Mouse (Mus musculus) heart, embryonic 12.5 days (tissue): ENCODE results near the gene Lad1. TPM values are rescaled to one million over a fixed set of nuclear protein-coding genes. Genes with fewer than 3 reads are reported as not detected.
A peak's percentile ranks its signal among the peaks of the same experiment; 100 is the strongest.

Experiments
- ATAC-seq: fragments of 200-750 bp; cut with Nextera tagmentation; 2 replicates; pipeline ENCODE4 v1.8.0; 2017; ENCODE audit warnings: moderate TSS enrichment, moderate library complexity; ENCODE audit not compliant: insufficient number of reproducible peaks, low FRiP score
- H3K27ac ChIP-seq: fragments of 300-500 bp; sonication (generic); 2 replicates; pipeline ENCODE4 v1.5.1; 2016; ENCODE audit warnings: mild to moderate bottlenecking, moderate library complexity; ENCODE audit not compliant: poor library complexity, severe bottlenecking
- H3K27me3 ChIP-seq: fragments of 300-500 bp; sonication (generic); replicated peaks from 2 replicates; pipeline ENCODE4 v1.6.1; 2016; ENCODE audit warnings: mild to moderate bottlenecking, moderate library complexity
- H3K36me3 ChIP-seq: fragments of 300-500 bp; sonication (generic); 2 replicates; pipeline ENCODE4 v1.6.1; 2016; ENCODE audit warnings: mild to moderate bottlenecking, moderate library complexity
- H3K4me1 ChIP-seq: fragments of 300-500 bp; sonication (generic); replicated peaks from 2 replicates; pipeline ENCODE4 v1.6.1; 2016; ENCODE audit warnings: mild to moderate bottlenecking
- H3K4me2 ChIP-seq: fragments of 300-500 bp; sonication (generic); 2 replicates; pipeline ENCODE4 v1.6.1; 2016; ENCODE audit warnings: mild to moderate bottlenecking, moderate library complexity
- H3K4me3 ChIP-seq: fragments of 300-500 bp; sonication (generic); 2 replicates; pipeline ENCODE4 v1.5.1; 2016; ENCODE audit warnings: mild to moderate bottlenecking
- H3K9ac ChIP-seq: fragments of 300-500 bp; sonication (generic); 2 replicates; pipeline ENCODE4 v1.6.1; 2016; ENCODE audit warnings: mild to moderate bottlenecking, moderate library complexity
- H3K9me3 ChIP-seq: fragments of 300-500 bp; sonication (generic); replicated peaks from 2 replicates; pipeline ENCODE4 v1.6.1; 2016; ENCODE audit warnings: mild to moderate bottlenecking, moderate library complexity
- WGBS: fragments of 180-500 bp; shearing (Covaris S2); methylation state at CpG from one replicate; pipeline ENCODE4 v1.1.7; 2016; 5-methylcytosine and 5-hydroxymethylcytosine counted together
- polyA plus RNA-seq: library from polyadenylated mRNA; unstranded; fragments of >200 nt; fragmentation: Nextera tagmentation; extraction: Ambion mirVana; gene quantifications from 2 replicates; pipeline ENCODE4 v1.2.1, GENCODE M21; 2016

Lad1 gene
- polyA plus RNA-seq, 1 experiment from 2014 or later: 3.3 TPM

DNA sequence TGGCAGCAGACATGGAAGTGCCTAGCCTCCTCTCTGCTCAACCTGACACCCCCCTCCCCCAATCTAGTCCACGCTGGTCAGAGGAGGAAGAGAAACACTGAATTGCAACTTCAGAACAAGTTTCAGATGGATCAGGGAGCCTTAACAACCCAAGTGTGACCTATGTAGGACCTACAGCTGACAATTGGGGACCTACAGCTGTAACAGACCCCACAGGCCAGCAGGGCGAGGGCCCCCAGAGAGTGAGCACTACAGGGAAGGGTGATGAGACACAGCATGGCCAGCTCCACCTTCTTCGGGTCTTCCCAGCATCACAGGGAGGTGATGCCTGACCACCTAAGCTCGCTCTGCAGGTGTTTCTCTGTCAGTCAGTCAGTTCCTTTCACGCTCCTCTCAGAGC lies 42.7 kb downstream of the Lad1 start:
- WGBS: 77% methylated on average over 5 of the region's 5 CpGs
- Histone ChIP-seq H3K27ac (peak overlapping the region; percentile 67), H3K4me1 (peaks cover 42% of the 10 kb centered on the region), H3K9ac (no peak overlapping the region), H3K9me3 (no peaks in the 10 kb centered on the region), H3K36me3 (no peaks in the 10 kb centered on the region), H3K4me2 (no peak overlapping the region), H3K4me3 (no peak overlapping the region), H3K27me3 (peaks cover 3% of the 10 kb centered on the region; the same call in 1 of the 2 replicates)
- ATAC-seq: no peak

DNA sequence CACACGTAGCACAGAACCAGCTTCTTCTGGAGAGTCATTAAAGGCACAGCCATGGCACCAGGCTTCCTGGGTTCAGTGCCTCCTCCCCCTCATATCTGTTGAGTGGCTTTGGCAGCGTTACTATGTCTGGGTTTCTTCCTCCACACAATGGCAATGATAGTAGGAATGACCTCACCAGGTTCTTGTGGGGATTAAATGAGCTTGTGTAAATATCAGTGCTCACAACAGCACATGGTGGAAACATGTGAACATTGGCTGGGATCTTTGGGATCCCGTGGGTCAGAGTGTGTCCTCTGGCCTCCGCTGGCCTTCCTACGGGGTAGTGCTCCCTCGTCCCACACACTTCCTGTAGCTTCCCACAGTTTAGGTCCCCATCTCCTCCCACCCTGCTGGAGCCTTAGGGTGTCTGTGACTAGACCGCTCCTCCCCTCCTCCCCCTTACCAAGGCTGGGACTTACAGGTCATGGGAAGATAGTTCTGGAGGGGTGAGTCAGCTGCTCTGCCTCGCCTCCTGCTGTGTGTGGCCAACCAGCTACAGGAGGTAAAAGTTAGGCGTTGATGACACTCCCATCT lies 43.7 kb downstream of the Lad1 start:
- H3K9ac ChIP-seq: no peak overlapping the region
- WGBS: 37% methylated on average over 9 of the region's 9 CpGs
- H3K36me3 ChIP-seq: no peaks in the 10 kb centered on the region
- H3K27ac ChIP-seq: peak overlapping the region; percentile 67
- H3K27me3 ChIP-seq: peaks cover 13% of the 10 kb centered on the region
- H3K4me2 ChIP-seq: no peak overlapping the region
- peak; percentile 65 for ATAC-seq
- no peaks in the 10 kb centered on the region for H3K9me3 ChIP-seq
- H3K4me3 ChIP-seq: no peak overlapping the region
- peaks cover 34% of the 10 kb centered on the region for H3K4me1 ChIP-seq

DNA sequence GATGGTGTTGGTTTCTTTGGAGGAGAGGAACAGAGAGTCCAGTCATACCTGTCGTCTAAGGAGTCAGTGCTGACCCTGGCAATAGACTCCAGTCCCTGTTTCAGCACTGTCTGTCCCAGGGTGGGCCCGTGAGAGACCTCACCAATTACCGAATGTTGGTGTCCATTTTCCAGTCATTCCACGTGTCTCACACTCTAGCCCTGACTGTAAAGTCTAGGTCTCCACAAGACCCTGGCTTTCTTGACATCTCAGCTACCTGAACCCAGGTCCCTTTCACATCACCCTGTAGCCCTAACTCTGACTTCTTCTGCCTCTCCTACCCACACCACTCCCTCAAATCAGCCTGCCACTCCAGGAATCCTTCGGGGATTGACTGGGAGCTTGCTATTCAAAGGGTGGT lies 44.2 kb downstream of the Lad1 start:
- no peaks in the 10 kb centered on the region for H3K36me3 ChIP-seq
- no peak overlapping the region for H3K9ac ChIP-seq
- 73% methylated on average over 5 of the region's 5 CpGs for WGBS
- no peaks in the 10 kb centered on the region for H3K9me3 ChIP-seq
- peak overlapping the region; percentile 67 for H3K27ac ChIP-seq
- H3K4me2 ChIP-seq: no peak overlapping the region
- peaks cover 31% of the 10 kb centered on the region for H3K4me1 ChIP-seq
- H3K4me3 ChIP-seq: no peak overlapping the region
- no peak for ATAC-seq
- peaks cover 13% of the 10 kb centered on the region for H3K27me3 ChIP-seq

DNA sequence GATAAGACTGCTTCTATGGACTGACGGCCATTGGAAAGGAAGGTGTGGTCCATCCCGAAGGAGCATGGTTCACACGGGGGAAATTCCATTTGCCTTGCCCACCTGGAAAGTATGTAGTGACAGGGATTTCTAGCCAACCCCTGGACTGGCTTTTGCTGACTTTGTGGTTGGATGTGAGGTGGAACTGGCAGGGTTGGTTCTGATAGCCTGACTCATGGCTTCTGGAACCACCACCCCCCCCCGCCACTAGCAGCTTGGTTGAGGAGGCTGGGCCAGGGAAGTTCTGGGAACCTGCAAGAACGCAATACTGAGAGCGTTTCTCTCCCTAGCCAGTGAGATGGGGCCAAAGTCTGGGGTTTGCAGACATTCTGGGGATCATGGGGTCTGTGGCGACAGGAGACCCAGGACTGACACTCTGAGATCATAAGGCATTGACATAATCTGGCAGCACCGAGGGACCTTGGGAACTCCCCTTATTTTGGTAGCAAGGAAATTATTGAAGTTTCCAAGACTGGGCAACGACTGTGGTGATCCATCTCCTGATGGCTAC lies 45.5 kb downstream of the Lad1 start:
- peaks cover 31% of the 10 kb centered on the region for H3K4me1 ChIP-seq
- H3K36me3 ChIP-seq: no peaks in the 10 kb centered on the region
- ATAC-seq: no peak
- no peak overlapping the region for H3K27ac ChIP-seq
- 65% methylated on average over 9 of the region's 9 CpGs for WGBS
- no peak overlapping the region for H3K4me3 ChIP-seq
- H3K9me3 ChIP-seq: no peaks in the 10 kb centered on the region
- peaks cover 13% of the 10 kb centered on the region for H3K27me3 ChIP-seq
- H3K9ac ChIP-seq: no peak overlapping the region
- H3K4me2 ChIP-seq: no peak overlapping the region

DNA sequence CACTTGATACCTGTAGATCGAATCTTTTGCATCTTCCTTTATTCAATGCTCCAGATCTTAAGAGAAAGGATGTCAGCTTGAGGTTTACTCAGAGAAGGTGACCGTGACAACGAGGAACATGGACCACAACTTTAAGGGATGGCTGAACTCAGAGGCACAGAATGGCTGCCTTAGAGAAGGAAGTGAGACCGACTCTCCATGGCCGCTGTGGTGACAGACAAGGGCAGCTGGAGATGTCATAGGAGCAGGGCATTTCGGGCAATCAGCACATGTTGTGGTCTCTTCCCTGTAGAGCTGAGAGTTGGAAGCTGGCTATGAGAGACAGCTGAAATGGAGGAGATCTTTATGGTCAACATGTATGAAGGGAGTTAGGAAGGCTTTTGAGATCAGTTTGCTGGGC lies 46.4 kb downstream of the Lad1 start:
- H3K27ac ChIP-seq: no peak overlapping the region
- no peaks in the 10 kb centered on the region for H3K36me3 ChIP-seq
- no peak overlapping the region for H3K4me2 ChIP-seq
- no peaks in the 10 kb centered on the region for H3K9me3 ChIP-seq
- WGBS: 79% methylated on average over 6 of the region's 6 CpGs
- H3K9ac ChIP-seq: no peak overlapping the region
- H3K4me1 ChIP-seq: peaks cover 31% of the 10 kb centered on the region
- H3K4me3 ChIP-seq: no peak overlapping the region
- peaks cover 13% of the 10 kb centered on the region for H3K27me3 ChIP-seq
- no peak for ATAC-seq

- no peaks in the 10 kb centered on the region for H3K36me3 ChIP-seq
- peaks cover 31% of the 10 kb centered on the region for H3K4me1 ChIP-seq
- H3K9me3 ChIP-seq: no peaks in the 10 kb centered on the region
- WGBS: 48% methylated on average over 19 of the region's 19 CpGs
- peak; percentile 55; the same call in 1 of the 2 replicates for ATAC-seq
- H3K4me3 ChIP-seq: no peak overlapping the region
- H3K27ac ChIP-seq: no peak overlapping the region
- no peak overlapping the region for H3K4me2 ChIP-seq
- no peak overlapping the region for H3K9ac ChIP-seq
- peaks cover 14% of the 10 kb centered on the region for H3K27me3 ChIP-seq
Measured at GRCm38 (mm10) chr1:135865518-135866194, 47.3 kb downstream of the Lad1 start.

DNA sequence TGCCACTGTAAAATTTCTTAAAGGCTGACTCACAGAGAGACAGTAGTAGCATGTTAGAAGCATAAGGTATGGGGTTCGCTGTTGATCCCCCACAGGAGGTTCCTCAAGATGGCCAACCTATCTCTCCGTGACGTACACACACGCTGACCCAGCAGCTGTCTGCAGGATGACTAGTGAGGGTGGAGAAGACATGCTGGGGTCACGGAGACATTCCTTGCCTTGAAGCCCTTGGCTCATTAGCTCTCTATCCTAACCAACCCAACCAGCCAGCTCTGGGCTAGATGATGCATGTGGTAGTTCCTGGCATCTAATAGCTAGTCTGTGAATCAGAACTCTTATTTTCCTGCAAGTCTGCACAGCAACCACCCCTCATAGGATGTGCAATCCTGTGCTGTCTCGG lies 50.2 kb downstream of the Lad1 start:
- Histone ChIP-seq H3K9ac (no peak overlapping the region), H3K4me2 (no peak overlapping the region), H3K9me3 (no peaks in the 10 kb centered on the region), H3K27me3 (peaks cover 23% of the 10 kb centered on the region), H3K36me3 (no peaks in the 10 kb centered on the region), H3K4me1 (peaks cover 4% of the 10 kb centered on the region; the same call in 1 of the 2 replicates), H3K4me3 (no peak overlapping the region), H3K27ac (no peak overlapping the region)
- WGBS: 79% methylated on average over 6 of the region's 6 CpGs
- ATAC-seq: no peak

DNA sequence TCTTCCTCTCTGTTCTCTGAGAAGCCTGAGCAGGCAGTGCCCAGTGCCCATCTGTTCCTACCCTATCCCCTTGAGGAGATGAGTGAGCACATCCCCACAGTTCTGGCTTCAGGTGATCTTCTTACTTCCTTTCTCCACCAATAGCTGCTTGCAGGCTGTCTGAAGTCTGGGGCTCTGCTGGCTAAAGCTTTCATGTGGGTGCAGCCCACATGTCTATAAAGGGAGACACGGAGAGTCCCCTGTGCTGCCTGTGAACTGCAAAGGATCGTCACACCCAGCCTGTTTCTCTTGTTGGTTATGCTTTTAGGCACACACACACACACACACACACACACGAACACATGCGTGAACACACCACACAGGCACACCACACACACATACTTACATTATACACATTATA lies 54.6 kb downstream of the Lad1 start:
- Histone ChIP-seq H3K27ac (no peak overlapping the region), H3K36me3 (no peaks in the 10 kb centered on the region)

DNA sequence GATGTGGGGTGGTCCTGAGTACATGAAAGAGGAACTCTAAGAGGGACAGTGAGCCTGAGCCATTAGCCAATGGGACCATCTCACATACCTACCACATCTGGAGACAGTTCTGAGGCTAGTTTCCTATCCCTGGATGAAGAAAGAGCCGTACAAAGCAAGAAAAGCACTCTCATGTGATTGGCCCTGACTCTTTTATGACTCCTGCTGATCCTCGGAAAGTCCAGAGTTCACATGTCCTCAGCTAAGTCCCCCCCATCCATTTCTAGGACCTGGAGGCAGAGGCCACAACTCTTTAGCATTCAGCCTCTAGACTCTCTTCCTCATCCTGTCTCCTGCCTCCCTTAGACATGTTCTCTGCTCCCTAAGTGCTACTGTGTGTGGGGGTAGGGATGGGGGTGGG lies 58.9 kb downstream of the Lad1 start:
- H3K4me2 ChIP-seq: no peak overlapping the region
- WGBS: 81% methylated on average over 2 of the region's 2 CpGs
- no peaks in the 10 kb centered on the region for H3K9me3 ChIP-seq
- H3K36me3 ChIP-seq: no peaks in the 10 kb centered on the region
- no peak overlapping the region for H3K4me3 ChIP-seq
- H3K27ac ChIP-seq: no peak overlapping the region
- no peaks in the 10 kb centered on the region for H3K4me1 ChIP-seq
- no peak for ATAC-seq
- no peak overlapping the region for H3K9ac ChIP-seq
- H3K27me3 ChIP-seq: peaks cover 13% of the 10 kb centered on the region; the same call in 1 of the 2 replicates

More for the DNA sequence above, 54.6 kb downstream of the Lad1 start:
- H3K4me3 ChIP-seq: no peak overlapping the region
- no peak overlapping the region for H3K4me2 ChIP-seq
- no peak overlapping the region for H3K9ac ChIP-seq
- H3K4me1 ChIP-seq: no peaks in the 10 kb centered on the region
- peaks cover 19% of the 10 kb centered on the region for H3K27me3 ChIP-seq
- no peak for ATAC-seq
- 81% methylated on average over 4 of the region's 4 CpGs for WGBS
- H3K9me3 ChIP-seq: no peaks in the 10 kb centered on the region

GRCm38 (mm10) chr1:135882385-135883109 lies 64.1 kb downstream of the Lad1 start:
- no peak overlapping the region for H3K4me3 ChIP-seq
- H3K36me3 ChIP-seq: no peaks in the 10 kb centered on the region
- 66% methylated on average over 10 of the region's 10 CpGs for WGBS
- no peak overlapping the region for H3K4me2 ChIP-seq
- no peak overlapping the region for H3K9ac ChIP-seq
- no peaks in the 10 kb centered on the region for H3K9me3 ChIP-seq
- ATAC-seq: no peak; the same call in 1 of the 2 replicates
- peaks cover 23% of the 10 kb centered on the region; the same call in 1 of the 2 replicates for H3K27me3 ChIP-seq
- no peak overlapping the region for H3K27ac ChIP-seq
- no peaks in the 10 kb centered on the region for H3K4me1 ChIP-seq
